Mouse (Mus musculus): ENCODE data around the gene Ano1.

Gene Ano1

GRCm38 (mm10) chr7:144696764-144697704 is 54.7 kb downstream of the Ano1 start:
- peak; percentile 56 for DNase-seq

GRCm38 (mm10) chr7:144689855-144690254 is 61.9 kb downstream of the Ano1 start:
- DNase-seq, result no peak

- peak; percentile 30 for DNase-seq
These were observed 62.6 kb downstream of the Ano1 start for GRCm38 (mm10) chr7:144689136-144689535.

GRCm38 (mm10) chr7:144687663-144688381 is 64.0 kb downstream of the Ano1 start:
- DNase-seq, result peak; percentile 44

- DNase-seq, result peak; percentile 34
These were observed 66.8 kb downstream of the Ano1 start for GRCm38 (mm10) chr7:144684947-144685346.

- peak; percentile 38 for DNase-seq
These were observed 67.3 kb downstream of the Ano1 start for GRCm38 (mm10) chr7:144684467-144684866.

GRCm38 (mm10) chr7:144680096-144680495 is 71.7 kb downstream of the Ano1 start:
- peak; percentile 53 for DNase-seq

GRCm38 (mm10) chr7:144678241-144679030 is 73.3 kb downstream of the Ano1 start:
- peak; percentile 50 for DNase-seq

- no peak for DNase-seq
These were observed 74.3 kb downstream of the Ano1 start for GRCm38 (mm10) chr7:144677341-144678086.

- no peak for DNase-seq
These were observed 76.1 kb downstream of the Ano1 start for GRCm38 (mm10) chr7:144675632-144676031.

- no peak for DNase-seq
These were observed 81.9 kb downstream of the Ano1 start for GRCm38 (mm10) chr7:144669895-144670294.

GRCm38 (mm10) chr7:144668603-144669278 is 83.0 kb downstream of the Ano1 start:
- DNase-seq, result peak; percentile 44

- DNase-seq, result peak; percentile 73
These were observed 84.7 kb downstream of the Ano1 start for GRCm38 (mm10) chr7:144667091-144667490.

GRCm38 (mm10) chr7:144665585-144665984 is 86.2 kb downstream of the Ano1 start:
- DNase-seq, result no peak

- no peak for DNase-seq
These were observed 88.2 kb downstream of the Ano1 start for GRCm38 (mm10) chr7:144663566-144663965.

- no peak for DNase-seq
These were observed 95.4 kb downstream of the Ano1 start for GRCm38 (mm10) chr7:144656261-144656967.

GRCm38 (mm10) chr7:144653681-144654425 is 97.9 kb downstream of the Ano1 start:
- peak; percentile 60 for DNase-seq

GRCm38 (mm10) chr7:144647547-144647946 is 104.2 kb downstream of the Ano1 start:
- no peak for DNase-seq

- no peak for DNase-seq
These were observed 111.0 kb downstream of the Ano1 start for GRCm38 (mm10) chr7:144640817-144641216.

GRCm38 (mm10) chr7:144636000-144636399 is 115.8 kb downstream of the Ano1 start:
- no peak for DNase-seq

Measured in lung, postnatal 36 days (tissue).